Mouse (Mus musculus) MEL (cell line): Measurements from ENCODE around the gene Fam185a. TPM values are rescaled to one million over a fixed set of nuclear protein-coding genes. Genes with fewer than 3 reads are reported as not detected.
A peak's percentile ranks its signal among the peaks of the same experiment; 100 is the strongest.

Experiments used
- DNase-seq: peaks from one replicate; pipeline ENCODE4 v3.0.0; 2011; ENCODE audit warnings: low read depth, low spot score
- H3K27ac ChIP-seq: 2 replicates; pipeline ENCODE4 v1.5.1; 2012; ENCODE audit warnings: low read depth, mild to moderate bottlenecking, control low read depth, low read length, moderate library complexity; ENCODE audit not compliant: control insufficient read depth
- H3K27me3 ChIP-seq, 2 experiments: fragments of 150-350 bp in 1 of 2; sonication (generic) in 1 of 2; 2 replicates each; pipeline ENCODE4 v1.6.1; 2012; ENCODE audit warnings: low read length in 2 of 2, mild to moderate bottlenecking in 2 of 2, improper control_type of control experiment in 1 of 2, moderate library complexity in 1 of 2; ENCODE audit not compliant: insufficient read depth in 2 of 2, control insufficient read depth in 1 of 2
- H3K36me3 ChIP-seq, 2 experiments: 2 replicates each; pipeline ENCODE4 v1.6.1; 2012 to 2014; ENCODE audit warnings: low read length in 2 of 2, improper control_type of control experiment in 1 of 2, inconsistent platforms in 1 of 2, mild to moderate bottlenecking in 1 of 2; ENCODE audit not compliant: insufficient read depth in 2 of 2, control insufficient read depth in 1 of 2
- H3K4me1 ChIP-seq, 2 experiments: fragments of 150-350 bp in 1 of 2; sonication (generic) in 1 of 2; 2 replicates each; pipeline ENCODE4 v1.6.1; 2012; ENCODE audit warnings: low read length in 2 of 2, improper control_type of control experiment in 1 of 2, mild to moderate bottlenecking in 1 of 2; ENCODE audit not compliant: insufficient read depth in 2 of 2, control insufficient read depth in 1 of 2
- H3K4me3 ChIP-seq, 2 experiments: fragments of 150-350 bp in 1 of 2; sonication (generic) in 1 of 2; 2 replicates each; pipeline ENCODE4 v1.5.1; 2012; ENCODE audit warnings: low read depth in 2 of 2, low read length in 2 of 2, mild to moderate bottlenecking in 2 of 2, moderate library complexity in 2 of 2, control low read depth in 1 of 2, improper control_type of control experiment in 1 of 2; ENCODE audit not compliant: control insufficient read depth in 1 of 2, insufficient read depth in 1 of 2
- H3K79me2 ChIP-seq: 2 replicates; pipeline ENCODE4 v1.6.1; 2012; ENCODE audit warnings: mild to moderate bottlenecking, low read length, moderate library complexity; ENCODE audit not compliant: control insufficient read depth, poor library complexity, insufficient read depth
- H3K9ac ChIP-seq: 2 replicates; pipeline ENCODE4 v1.6.1; 2012; ENCODE audit warnings: low read depth, mild to moderate bottlenecking, control low read depth, low read length, moderate library complexity; ENCODE audit not compliant: control insufficient read depth, poor library complexity, severe bottlenecking
- H3K9me3 ChIP-seq: fragments of 150-350 bp; sonication (generic); replicated peaks from 2 replicates; pipeline ENCODE4 v1.6.1; 2012; ENCODE audit warnings: mild to moderate bottlenecking, low read length, improper control_type of control experiment, moderate library complexity; ENCODE audit not compliant: insufficient read depth
- CHD1 ChIP-seq: IDR thresholded peaks from 2 replicates; pipeline ENCODE4 v1.6.1; 2012; ENCODE audit warnings: low read depth, mild to moderate bottlenecking, inconsistent platforms, low read length, improper control_type of control experiment
- CTCF ChIP-seq, 3 experiments: IDR thresholded peaks in 2 of 3; conservative IDR thresholded peaks in 1 of 3; 2 replicates each; pipeline ENCODE4 v1.5.1; 2011 to 2012; ENCODE audit warnings: low read length in 3 of 3, low read depth in 2 of 3, mild to moderate bottlenecking in 2 of 3, improper control_type of control experiment in 1 of 3, inconsistent platforms in 1 of 3, mixed read lengths in 1 of 3, moderate library complexity in 1 of 3; ENCODE audit not compliant: control insufficient read depth in 1 of 3, insufficient read depth in 1 of 3, poor library complexity in 1 of 3, severe bottlenecking in 1 of 3
- ELF1 ChIP-seq: IDR thresholded peaks from 2 replicates; pipeline ENCODE4 v1.6.1; 2014; ENCODE audit warnings: low read depth, mild to moderate bottlenecking, inconsistent platforms, low read length, improper control_type of control experiment, moderate library complexity
- EP300 ChIP-seq, 2 experiments: IDR thresholded peaks; 2 replicates each; pipeline ENCODE4 v1.6.1; 2011; ENCODE audit warnings: improper control_type of control experiment in 2 of 2, low read length in 2 of 2, low read depth in 1 of 2, mild to moderate bottlenecking in 1 of 2
- ETS1 ChIP-seq: IDR thresholded peaks from 2 replicates; pipeline ENCODE4 v1.6.1; 2012; ENCODE audit warnings: low read depth, mild to moderate bottlenecking, inconsistent platforms, low read length, improper control_type of control experiment, moderate library complexity
- JUND ChIP-seq: IDR thresholded peaks from 2 replicates; pipeline ENCODE4 v1.6.1; 2011; ENCODE audit warnings: low read depth, mild to moderate bottlenecking, improper control_type of control experiment, low read length
- MAZ ChIP-seq: IDR thresholded peaks from 2 replicates; pipeline ENCODE4 v1.6.1; 2012; ENCODE audit warnings: low read depth, mild to moderate bottlenecking, inconsistent platforms, low read length, improper control_type of control experiment
- MEF2A ChIP-seq: IDR thresholded peaks from 2 replicates; pipeline ENCODE4 v1.6.1; 2014; ENCODE audit warnings: low read depth, mild to moderate bottlenecking, inconsistent platforms, low read length, improper control_type of control experiment; ENCODE audit not compliant: poor library complexity, insufficient replicate concordance, severe bottlenecking; ENCODE audit errors: extremely low read depth
- MXI1 ChIP-seq: IDR thresholded peaks from 2 replicates; pipeline ENCODE4 v1.6.1; 2011; ENCODE audit warnings: mild to moderate bottlenecking, low read depth, low read length, improper control_type of control experiment
- MYB ChIP-seq: IDR thresholded peaks from 2 replicates; pipeline ENCODE4 v1.6.1; 2011; ENCODE audit warnings: mild to moderate bottlenecking, low read depth, low read length, improper control_type of control experiment
- MYC ChIP-seq: IDR thresholded peaks from 2 replicates; pipeline ENCODE4 v1.6.1; 2011; ENCODE audit warnings: low read depth, mild to moderate bottlenecking, low read length, improper control_type of control experiment, moderate library complexity
- POLR2A ChIP-seq, 2 experiments: IDR thresholded peaks; 2 replicates each; pipeline ENCODE4 v1.6.1; 2011 to 2012; ENCODE audit warnings: low read length in 2 of 2, mild to moderate bottlenecking in 2 of 2, control low read depth in 1 of 2, improper control_type of control experiment in 1 of 2, low read depth in 1 of 2, moderate library complexity in 1 of 2; ENCODE audit not compliant: control insufficient read depth in 1 of 2, insufficient read depth in 1 of 2, poor library complexity in 1 of 2
- POLR2AphosphoS2 ChIP-seq: IDR thresholded peaks from 2 replicates; pipeline ENCODE4 v1.6.1; 2011; ENCODE audit warnings: low read length, improper control_type of control experiment
- RCOR1 ChIP-seq: IDR thresholded peaks from 2 replicates; pipeline ENCODE4 v1.6.1; 2012; ENCODE audit warnings: low read depth, mild to moderate bottlenecking, inconsistent platforms, low read length, improper control_type of control experiment
- SMC3 ChIP-seq: IDR thresholded peaks from 2 replicates; pipeline ENCODE4 v1.6.1; 2011; ENCODE audit warnings: low read depth, low read length, improper control_type of control experiment
- TBP ChIP-seq: IDR thresholded peaks from 2 replicates; pipeline ENCODE4 v1.8.0; 2011; ENCODE audit warnings: low read depth, low read length, improper control_type of control experiment
- TCF12 ChIP-seq: IDR thresholded peaks from 2 replicates; pipeline ENCODE4 v1.6.1; 2014; ENCODE audit warnings: low read depth, mild to moderate bottlenecking, inconsistent platforms, low read length, improper control_type of control experiment, moderate library complexity
- UBTF ChIP-seq: IDR thresholded peaks from 2 replicates; pipeline ENCODE4 v1.6.1; 2012; ENCODE audit warnings: low read depth, mild to moderate bottlenecking, inconsistent platforms, low read length, improper control_type of control experiment, moderate library complexity, borderline replicate concordance; ENCODE audit not compliant: insufficient read depth
- USF1 ChIP-seq: IDR thresholded peaks from 2 replicates; pipeline ENCODE4 v1.6.1; 2014; ENCODE audit warnings: low read depth, mild to moderate bottlenecking, inconsistent platforms, low read length, improper control_type of control experiment, moderate library complexity
- USF2 ChIP-seq, 2 experiments: IDR thresholded peaks; 2 replicates each; pipeline ENCODE4 v1.6.1; 2011 to 2012; ENCODE audit warnings: improper control_type of control experiment in 2 of 2, low read length in 2 of 2, borderline replicate concordance in 1 of 2, inconsistent platforms in 1 of 2, low read depth in 1 of 2, mild to moderate bottlenecking in 1 of 2; ENCODE audit not compliant: insufficient read depth in 1 of 2
- ZC3H11A ChIP-seq: IDR thresholded peaks from 2 replicates; pipeline ENCODE4 v1.6.1; 2012; ENCODE audit warnings: low read depth, mild to moderate bottlenecking, inconsistent platforms, low read length, improper control_type of control experiment
- ZKSCAN1 ChIP-seq: IDR thresholded peaks from 2 replicates; pipeline ENCODE4 v1.6.1; 2012; ENCODE audit warnings: low read depth, mild to moderate bottlenecking, inconsistent platforms, low read length, improper control_type of control experiment, moderate library complexity
- ZMIZ1 ChIP-seq: IDR thresholded peaks from 2 replicates; pipeline ENCODE4 v1.6.1; 2012; ENCODE audit warnings: low read depth, mild to moderate bottlenecking, inconsistent platforms, low read length, improper control_type of control experiment, moderate library complexity
- polyA plus RNA-seq, 2 experiments: library from polyadenylated mRNA; stranded (reverse) in 1 of 2; unstranded in 1 of 2; fragments of >175 nt in 1 of 2; fragments of >200 nt in 1 of 2; gene quantifications; 2 replicates each; pipeline versions ENCODE4 v1.2.1 to v1.2.4; 2012; ENCODE audit warnings: low replicate concordance in 2 of 2, low read depth in 1 of 2; ENCODE audit not compliant: insufficient read length in 2 of 2, insufficient read depth in 1 of 2, missing spikeins in 1 of 2
- total RNA-seq: library from RNA; depleted of rRNA; stranded (reverse); fragments of 300-350 nt; gene quantifications from 2 replicates; pipeline ENCODE4 v1.2.3, GENCODE M21; 2012

Gene Fam185a
- total and polyA plus RNA-seq, 3 experiments = 20.2 to 28.3 TPM; not detected in 1

GRCm38 (mm10) chr5:21527488-21527911, 102.7 kb downstream of the Fam185a start (continued):
- TF ChIP-seq TCF12 (peak; percentile 87), ETS1 (peak; percentile 58; the same call in 1 of the 2 replicates), POLR2AphosphoS2 (no peak), ZC3H11A (0 out of 2 replicates have a peak, but pooled peaks have one; percentile 1), USF1 (no peak), ZKSCAN1 (no peak), SMC3 (0 out of 2 replicates have a peak, but pooled peaks have one; percentile 8), MEF2A (no peak), RCOR1 (peak; percentile 52; the same call in 1 of the 2 replicates), EP300 (IDR thresholded peaks at IDR 0.05; ENCODE audit: low read depth in 1 of 2, low read length in 2 of 2) (peak; percentile 79 to 92), MAZ (no peak), POLR2A (IDR thresholded peaks at IDR 0.05; ENCODE audit: control insufficient read depth in 1 of 2, insufficient read depth in 1 of 2, low read depth in 1 of 2, low read length in 2 of 2, poor library complexity in 1 of 2) (no peak), TBP (no peak), UBTF (no peak), USF2 (IDR thresholded peaks at IDR 0.05; ENCODE audit: borderline replicate concordance in 1 of 2, insufficient read depth in 1 of 2, low read depth in 1 of 2, low read length in 2 of 2) (no peak)

- TF ChIP-seq MYB = no peak
- TF ChIP-seq CTCF (IDR thresholded peaks at IDR 0.05 in 2 of 3, conservative IDR thresholded peaks at IDR 0.05 in 1 of 3; ENCODE audit: control insufficient read depth in 1 of 3, insufficient read depth in 1 of 3, low read depth in 2 of 3, low read length in 3 of 3, poor library complexity in 1 of 3, severe bottlenecking in 1 of 3) = no peak
- no peak for TF ChIP-seq ZKSCAN1
- TF ChIP-seq CHD1 = no peak
- no peak for TF ChIP-seq MYC
- TF ChIP-seq ELF1 = no peak
- no peak for TF ChIP-seq MXI1
- TF ChIP-seq TBP = no peak
- TF ChIP-seq JUND = no peak
- TF ChIP-seq ZMIZ1 = no peak
- no peak for TF ChIP-seq ETS1
- TF ChIP-seq POLR2AphosphoS2 = no peak
- TF ChIP-seq, all 39 proteins: peak for 0
- Histone ChIP-seq H3K4me3 (no peak overlapping the region), H3K9me3 (no peaks in the 10 kb centered on the region), H3K4me1 (peaks cover 5 to 19% of the 10 kb centered on the region in 2 experiments; a peak in 3 of 4 replicates), H3K36me3 (peaks cover 0 to 11% of the 10 kb centered on the region in 2 experiments; a peak in 2 of 4 replicates), H3K27me3 (peaks cover 3 to 4% of the 10 kb centered on the region in 2 experiments; a peak in 2 of 4 replicates), H3K9ac (no peak overlapping the region), H3K79me2 (no peaks in the 10 kb centered on the region), H3K27ac (no peak overlapping the region)
- DNase-seq = peak; percentile 55
Observed at GRCm38 (mm10) chr5:21528068-21528842, 103.5 kb downstream of the Fam185a start.
